Mouse (Mus musculus) lung, embryonic 14.5 days (tissue): Measurements from ENCODE around the gene Isy1. TPM values are rescaled to one million over a fixed set of nuclear protein-coding genes. Genes with fewer than 3 reads are reported as not detected.

ENCODE experiments used
- ATAC-seq: fragments of 200-750 bp; cut with Nextera tagmentation; 2 replicates; pipeline ENCODE4 v1.8.0; 2017; ENCODE audit warnings: mild to moderate bottlenecking, moderate TSS enrichment, moderate library complexity; ENCODE audit not compliant: insufficient read depth
- DNase-seq: peaks from one replicate; pipeline ENCODE4 v3.0.0-alpha.2; 2015
- H3K27ac ChIP-seq: fragments of 300-500 bp; sonication (generic); 2 replicates; pipeline ENCODE4 v1.5.1; 2014; ENCODE audit warnings: low read depth, mild to moderate bottlenecking, moderate library complexity
- H3K27me3 ChIP-seq: fragments of 300-500 bp; sonication (generic); 2 replicates; pipeline ENCODE4 v1.6.1; 2014; ENCODE audit warnings: low read length, control low read depth; ENCODE audit not compliant: insufficient read depth
- H3K36me3 ChIP-seq: fragments of 300-500 bp; sonication (generic); 2 replicates; pipeline ENCODE4 v1.6.1; 2014; ENCODE audit warnings: control low read depth; ENCODE audit not compliant: insufficient read depth
- H3K4me1 ChIP-seq: fragments of 300-500 bp; sonication (generic); 2 replicates; pipeline ENCODE4 v1.6.1; 2014; ENCODE audit warnings: antibody characterized with exemption, control low read depth; ENCODE audit not compliant: insufficient read depth
- H3K4me2 ChIP-seq: fragments of 300-500 bp; sonication (generic); 2 replicates; pipeline ENCODE4 v1.6.1; 2014; ENCODE audit warnings: mild to moderate bottlenecking
- H3K4me3 ChIP-seq: fragments of 300-500 bp; sonication (generic); 2 replicates; pipeline ENCODE4 v1.5.1; 2014; ENCODE audit warnings: low read depth, low read length
- H3K9ac ChIP-seq: fragments of 300-500 bp; sonication (generic); 2 replicates; pipeline ENCODE4 v1.6.1; 2014
- H3K9me3 ChIP-seq: fragments of 300-500 bp; sonication (generic); 2 replicates; pipeline ENCODE4 v1.6.1; 2016; ENCODE audit warnings: low read depth, low read length, control low read depth
- CTCF ChIP-seq: IDR thresholded peaks from 2 replicates; pipeline ENCODE4 v1.5.1; 2016; ENCODE audit warnings: antibody characterized with exemption, low read depth
- WGBS: fragments of 180-500 bp; shearing (Covaris S2); extraction: QIAGEN DNeasy Blood & Tissue Kit; methylation state at CpG from one replicate; pipeline ENCODE4 v1.1.7; 2014; 5-methylcytosine and 5-hydroxymethylcytosine counted together
- polyA plus RNA-seq: library from polyadenylated mRNA; unstranded; fragments of >200 nt; fragmentation: Nextera tagmentation; extraction: Ambion mirVana; gene quantifications from 2 replicates; pipeline ENCODE4 v1.2.1, GENCODE M21; 2014

Isy1 gene
- polyA plus RNA-seq: 50.8 and 52.9 TPM in 2 replicates

DNA sequence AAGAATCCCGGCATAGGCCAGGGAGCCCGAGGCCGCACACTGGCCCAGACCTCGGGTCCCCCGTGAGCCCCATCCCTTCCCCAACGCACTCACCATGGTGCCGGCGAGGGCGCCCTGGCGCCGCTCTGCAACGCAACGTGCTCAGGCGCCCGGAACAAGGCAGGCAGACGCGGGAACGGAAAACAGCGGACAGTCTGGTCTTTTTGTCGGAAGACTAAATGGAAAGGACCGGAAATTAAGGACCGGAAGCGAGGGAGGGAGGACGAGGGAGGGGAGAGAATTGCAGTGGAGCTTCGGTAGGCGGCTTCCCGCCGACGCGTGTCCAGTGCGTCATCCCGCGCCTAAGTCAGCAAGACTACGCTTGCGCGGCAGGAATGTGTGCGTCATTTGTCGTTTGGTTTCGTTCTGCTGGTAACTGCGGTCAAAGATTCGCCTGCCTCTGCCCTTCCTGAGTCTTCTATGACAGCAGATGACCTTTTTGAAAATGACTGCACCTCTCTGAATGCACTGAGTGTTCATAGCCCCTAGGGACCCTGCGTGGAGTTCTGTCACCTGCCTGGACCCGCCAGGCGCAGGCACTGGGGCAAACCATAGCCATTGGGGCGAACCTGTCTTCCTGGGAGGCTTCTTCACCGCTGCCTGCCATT lies at the start of gene Isy1:
TSS of gene Isy1 (minus strand) at position 248 of the 647 bp plus-strand sequence.
- ATAC-seq (peak; percentile 96), DNase-seq (peak; percentile 98)
- H3K4me1 ChIP-seq: no peaks in the 10 kb centered on the region
- peak within 1 kb of the TSS; percentile 82 for H3K9ac ChIP-seq
- WGBS: under 1% methylated on average over 46 of the region's 46 CpGs
- H3K4me2 ChIP-seq: peak within 1 kb of the TSS; percentile 89
- H3K27me3 ChIP-seq: no peaks in the 10 kb centered on the region
- no peaks in the 10 kb centered on the region for H3K9me3 ChIP-seq
- H3K27ac ChIP-seq: peak within 1 kb of the TSS; percentile 95
- H3K36me3 ChIP-seq: peaks cover 33% of the 10 kb centered on the region
- peak within 1 kb of the TSS; percentile 80 for H3K4me3 ChIP-seq
- no peak for TF ChIP-seq CTCF

DNA sequence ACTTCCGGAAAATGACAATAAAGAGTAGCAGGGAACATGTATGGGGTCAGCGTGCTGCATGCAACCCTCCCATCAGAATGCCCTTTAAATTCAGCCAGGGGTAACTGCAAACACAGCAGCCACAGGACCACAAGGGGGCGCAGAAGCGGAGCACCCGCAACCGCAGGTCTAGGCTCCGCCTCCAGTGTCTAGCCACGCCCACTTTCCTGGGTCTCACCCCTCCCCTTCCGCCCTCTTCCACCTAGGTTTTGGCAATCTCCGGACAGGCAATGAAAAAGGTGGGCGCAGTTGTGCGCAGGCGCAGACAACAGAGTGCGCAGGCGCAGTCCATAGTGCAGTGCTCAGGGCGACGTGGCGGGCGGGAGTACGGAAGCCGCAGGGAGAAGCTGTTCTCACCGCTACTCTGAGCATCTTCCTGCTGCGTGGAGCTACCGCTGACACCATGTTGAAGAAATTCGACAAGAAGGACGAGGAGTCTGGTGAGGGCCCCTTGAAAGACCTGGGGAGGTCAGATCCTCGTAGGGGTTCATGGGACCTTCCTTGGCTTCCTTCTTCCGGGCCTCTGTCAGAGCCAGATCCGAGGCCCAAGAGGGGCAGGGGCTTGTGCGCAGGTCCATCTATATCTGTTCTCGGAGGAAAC lies 49.1 kb upstream of the Isy1 start, which contains the start of gene Copg1:
TSS of gene Copg1 (plus strand) at position 221 of the 640 bp plus-strand sequence.
- no peaks in the 10 kb centered on the region for H3K27me3 ChIP-seq
- H3K4me1 ChIP-seq: peaks cover 6% of the 10 kb centered on the region; the same call in 1 of the 2 replicates
- peak within 1 kb of the TSS; percentile 67 for H3K27ac ChIP-seq
- H3K36me3 ChIP-seq: peaks cover 39% of the 10 kb centered on the region
- peak within 1 kb of the TSS; percentile 82 for H3K9ac ChIP-seq
- peak; percentile 96 for TF ChIP-seq CTCF
- ATAC-seq (peak; percentile 96), DNase-seq (peak; percentile 100)
- H3K9me3 ChIP-seq: no peaks in the 10 kb centered on the region
- WGBS: under 1% methylated on average over 31 of the region's 31 CpGs
- H3K4me3 ChIP-seq: peak within 1 kb of the TSS; percentile 83
- peak within 1 kb of the TSS; percentile 78 for H3K4me2 ChIP-seq

DNA sequence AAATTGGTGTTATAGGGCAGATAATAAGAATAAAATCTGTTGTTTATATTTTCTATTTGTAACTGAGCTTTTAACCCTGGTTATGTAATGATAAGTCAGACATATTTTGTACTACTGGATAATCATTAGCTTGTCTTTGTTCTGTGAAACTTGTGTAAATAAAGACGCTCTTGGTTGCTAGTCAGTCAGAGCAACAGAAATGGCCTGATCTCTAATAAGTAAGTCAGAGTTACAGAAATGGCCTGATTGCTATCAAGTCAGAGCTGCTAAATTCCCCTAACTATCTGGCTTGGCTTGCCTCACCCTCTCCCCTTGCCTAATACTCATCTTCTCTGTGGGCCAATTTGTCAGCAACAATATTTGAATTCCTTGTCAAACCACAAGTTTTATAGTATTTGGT lies 48.1 kb upstream of the Isy1 start:
- 37% methylated on average over 1 of the region's 1 CpGs for WGBS
- Histone ChIP-seq H3K9ac (no peak overlapping the region), H3K27ac (no peak overlapping the region), H3K27me3 (no peaks in the 10 kb centered on the region), H3K9me3 (no peaks in the 10 kb centered on the region), H3K36me3 (peaks cover 29% of the 10 kb centered on the region), H3K4me1 (peaks cover 6% of the 10 kb centered on the region; the same call in 1 of the 2 replicates), H3K4me2 (no peak overlapping the region), H3K4me3 (no peak overlapping the region)
- no peak for ATAC-seq
- no peak for TF ChIP-seq CTCF
- DNase-seq: no peak

DNA sequence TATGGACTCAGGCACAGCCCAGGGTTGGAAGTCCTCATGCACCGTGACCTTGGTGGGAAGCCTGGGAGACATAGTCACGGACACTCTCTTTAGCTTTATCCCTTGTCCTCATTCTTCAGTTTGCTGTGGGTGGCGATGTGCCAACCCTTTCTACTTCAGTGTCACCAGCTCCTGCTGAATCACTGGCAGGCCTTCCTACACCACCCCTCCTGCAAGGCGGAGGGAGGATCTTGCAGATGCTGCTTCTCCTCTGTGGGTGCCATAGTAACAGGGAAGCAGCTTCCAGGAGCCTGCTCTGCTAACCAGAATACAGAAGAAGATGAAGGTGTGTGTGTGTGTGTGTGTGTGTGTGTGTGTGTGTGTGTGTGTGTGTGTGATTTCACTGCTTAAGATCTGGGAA lies 44.2 kb upstream of the Isy1 start:
- H3K27me3 ChIP-seq: no peaks in the 10 kb centered on the region
- H3K4me1 ChIP-seq: no peaks in the 10 kb centered on the region
- WGBS: 48% methylated on average over 4 of the region's 4 CpGs
- no peak overlapping the region for H3K9ac ChIP-seq
- no peak overlapping the region for H3K4me3 ChIP-seq
- H3K36me3 ChIP-seq: no peaks in the 10 kb centered on the region
- ATAC-seq (no peak), DNase-seq (peak; percentile 33)
- H3K4me2 ChIP-seq: no peak overlapping the region
- TF ChIP-seq CTCF: no peak
- H3K27ac ChIP-seq: no peak overlapping the region
- H3K9me3 ChIP-seq: no peaks in the 10 kb centered on the region

DNA sequence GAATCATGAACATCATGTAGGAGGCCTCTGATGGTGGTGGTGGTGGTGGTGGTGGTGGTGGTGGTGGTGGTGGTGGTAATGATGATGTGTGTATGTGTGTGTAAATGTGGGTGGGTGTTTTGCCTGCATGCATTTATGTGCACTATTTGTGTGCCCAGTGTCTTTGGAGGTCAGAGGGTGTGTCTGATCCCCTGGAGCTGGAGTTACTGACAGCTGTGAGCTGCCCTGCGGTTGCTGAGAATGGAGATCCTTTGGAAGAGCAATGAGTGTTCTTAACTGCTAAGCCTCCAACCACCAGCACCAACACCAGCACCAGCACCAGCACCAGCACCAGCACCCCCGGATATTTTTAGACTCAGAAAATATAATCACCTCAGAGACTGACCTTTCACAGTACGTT lies 43.6 kb upstream of the Isy1 start:
- Histone ChIP-seq H3K9ac (no peak overlapping the region), H3K36me3 (no peaks in the 10 kb centered on the region), H3K4me3 (no peak overlapping the region), H3K27me3 (no peaks in the 10 kb centered on the region), H3K4me1 (no peaks in the 10 kb centered on the region), H3K27ac (no peak overlapping the region), H3K9me3 (no peaks in the 10 kb centered on the region), H3K4me2 (no peak overlapping the region)
- 65% methylated on average over 3 of the region's 3 CpGs for WGBS
- DNase-seq: no peak
- TF ChIP-seq CTCF: no peak
- ATAC-seq: no peak

DNA sequence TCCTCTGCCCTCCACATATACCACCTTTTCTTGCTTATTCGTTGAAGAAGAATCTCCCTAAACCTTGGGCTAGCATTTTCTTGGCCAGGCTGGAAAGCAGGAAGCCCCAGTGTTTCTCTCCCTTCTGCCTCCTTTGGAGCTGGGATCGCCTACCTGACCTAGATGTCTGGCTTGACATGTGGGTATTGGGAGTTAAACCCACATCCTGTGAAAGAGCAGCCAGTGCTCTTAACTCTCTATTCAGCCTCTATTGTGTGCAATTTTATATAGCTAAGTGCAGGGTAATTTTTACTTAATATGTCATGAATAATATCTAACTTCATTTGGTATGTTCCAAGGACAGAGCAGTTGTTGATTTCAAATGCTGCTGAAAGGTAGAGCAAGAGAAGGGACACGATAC lies 41.0 kb upstream of the Isy1 start:
- no peak overlapping the region for H3K27ac ChIP-seq
- H3K4me1 ChIP-seq: no peaks in the 10 kb centered on the region
- no peak overlapping the region for H3K4me2 ChIP-seq
- H3K4me3 ChIP-seq: no peak overlapping the region
- ATAC-seq: no peak
- no peak for TF ChIP-seq CTCF
- no peaks in the 10 kb centered on the region for H3K27me3 ChIP-seq
- H3K9me3 ChIP-seq: no peaks in the 10 kb centered on the region
- H3K36me3 ChIP-seq: no peaks in the 10 kb centered on the region
- H3K9ac ChIP-seq: no peak overlapping the region
- WGBS: 54% methylated on average over 3 of the region's 3 CpGs
- no peak for DNase-seq

DNA sequence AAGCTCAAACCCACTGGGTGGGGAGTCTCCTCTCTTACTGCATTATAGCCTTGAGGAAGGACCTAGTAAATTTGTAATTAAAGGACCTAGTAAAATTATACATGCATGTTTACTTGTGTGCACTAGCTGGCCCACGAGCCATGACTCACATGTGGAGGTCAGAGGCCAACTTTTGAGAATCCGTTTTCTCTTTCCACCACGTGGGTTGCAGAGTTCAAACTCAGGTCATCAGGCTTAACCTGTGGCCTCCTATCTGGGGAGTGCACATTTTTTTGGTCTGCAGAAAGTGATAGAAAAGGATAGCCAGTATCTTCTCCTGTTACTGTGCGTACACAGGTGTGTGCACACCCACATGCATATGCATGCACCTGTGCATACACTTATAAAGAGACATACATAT lies 40.4 kb upstream of the Isy1 start:
- Histone ChIP-seq H3K27me3 (no peaks in the 10 kb centered on the region), H3K27ac (no peak overlapping the region), H3K36me3 (no peaks in the 10 kb centered on the region), H3K4me3 (no peak overlapping the region), H3K9ac (no peak overlapping the region), H3K4me2 (no peak overlapping the region), H3K4me1 (no peaks in the 10 kb centered on the region), H3K9me3 (no peaks in the 10 kb centered on the region)
- ATAC-seq: no peak
- no peak for TF ChIP-seq CTCF
- no peak for DNase-seq
- WGBS: 19% methylated on average over 4 of the region's 4 CpGs
